Mouse (Mus musculus): ENCODE data around the gene Grm4.

- TF ChIP-seq CTCF (IDR thresholded peaks at IDR 0.05; ENCODE audit: low read depth, low read length) (no peak), GATA2 (IDR thresholded peaks at IDR 0.05; ENCODE audit: borderline replicate concordance, low read depth, low read length) (no peak), GATA1 (IDR thresholded peaks at IDR 0.05; ENCODE audit: borderline replicate concordance, low read length) (no peak), TAL1 (conservative IDR thresholded peaks at IDR 0.05; ENCODE audit: low read depth, low read length) (no peak)
These were observed 85.4 kb downstream of the Grm4 start for GRCm38 (mm10) chr17:27435799-27436198.
